ENCODE assay signal across 13 mouse cellular contexts in the genomic region with DNA sequence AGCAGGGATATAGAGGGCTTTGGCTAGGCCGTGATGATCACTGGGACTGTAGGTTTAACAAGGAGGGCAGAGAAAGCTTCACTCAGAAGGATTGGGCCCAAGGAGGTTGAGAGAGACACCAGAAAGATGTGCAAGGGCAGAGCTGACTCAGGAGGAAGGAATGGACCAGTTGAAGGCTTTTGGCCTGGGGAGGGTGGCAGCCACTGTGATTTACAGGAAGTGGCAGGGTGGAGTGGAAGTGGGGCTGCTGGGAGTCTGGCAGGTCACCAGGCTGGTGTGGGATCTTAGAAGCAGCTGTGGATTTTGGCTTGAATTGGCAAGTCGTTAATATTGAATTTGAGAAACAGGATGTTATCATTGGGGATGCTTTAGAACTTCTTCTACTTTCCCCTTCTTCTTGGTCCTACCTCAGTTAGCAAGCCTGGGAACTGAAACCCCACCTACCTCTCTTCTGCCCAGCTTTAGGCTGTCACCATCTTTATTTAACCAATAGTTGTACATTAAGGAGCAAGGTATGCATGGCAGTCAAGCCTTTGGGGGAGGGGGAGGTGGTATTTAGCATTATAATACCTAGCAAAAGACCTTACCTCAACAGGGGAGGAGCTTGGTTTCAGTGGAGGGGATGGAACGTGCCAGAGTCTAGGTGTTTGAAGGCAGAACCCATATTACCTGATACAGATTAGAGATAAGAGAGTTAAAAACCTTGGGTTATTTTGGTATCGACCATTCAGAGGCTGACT. TPM values are rescaled to one million over a fixed set of nuclear protein-coding genes. Genes with fewer than 3 reads are reported as not detected.
DNase-seq lines count a peak whose midpoint lies in the region; ATAC-seq lines count a peak whose summit lies in the region.
"Had no signal": no experiment of that assay in that cellular context is flagged by ENCODE, and none has a peak within 500 bp of the region (broad histone marks: within the 10 kb centered on the region; RNA-seq: fewer than 3 reads in every experiment).

No protein-coding gene starts in this region.

- no peaks in the 10 kb centered on the region for H3K9me3 ChIP-seq in heart, embryonic 10.5 days
- no peaks in the 10 kb centered on the region for H3K9me3 ChIP-seq in midbrain, embryonic 11.5 days (ENCODE audit: control insufficient read depth, low read length)
- H3K9me3 ChIP-seq: midbrain, embryonic 15.5 days had no signal

- peak; percentile 34 for DNase-seq in urinary bladder, postnatal 14 days (ENCODE audit: low spot score)
- DNase-seq in urinary bladder, adult 2 months (ENCODE audit: low spot score), result no peak
- DNase-seq in adrenal gland, postnatal 14 days, result peak; percentile 35
- DNase-seq in heart, embryonic 10.5 days (ENCODE audit: low spot score), result no peak
- DNase-seq in skeletal muscle tissue, adult 2 months (ENCODE audit: low read depth, low spot score), result peak; percentile 53
- DNase-seq in right cerebral cortex, postnatal 36 days (ENCODE audit: low spot score in 2 of 2), result no peak
- DNase-seq in midbrain, embryonic 11.5 days (ENCODE audit: low spot score, missing footprints), result no peak
- DNase-seq: cerebellum, adult 18-20 months; thymus, postnatal 4 days had no signal

- no peaks in the 10 kb centered on the region for H3K27me3 ChIP-seq in heart, embryonic 10.5 days (ENCODE audit: insufficient read depth, poor library complexity, severe bottlenecking)
- H3K27me3 ChIP-seq in midbrain, embryonic 11.5 days (ENCODE audit: control insufficient read depth, insufficient read depth, low read length), result no peaks in the 10 kb centered on the region
- H3K27me3 ChIP-seq: midbrain, embryonic 15.5 days had no signal

- no peak overlapping the region for H3K9ac ChIP-seq in midbrain, embryonic 11.5 days (ENCODE audit: low read length)
- H3K9ac ChIP-seq: liver, embryonic 14.5 days; midbrain, embryonic 15.5 days had no signal

- no peak overlapping the region for H3K4me2 ChIP-seq in midbrain, embryonic 11.5 days
- H3K4me2 ChIP-seq: midbrain, embryonic 15.5 days had no signal

- H3K4me1 ChIP-seq in heart, embryonic 10.5 days, result peaks cover 12% of the 10 kb centered on the region
- H3K4me1 ChIP-seq in midbrain, embryonic 11.5 days (ENCODE audit: control insufficient read depth, insufficient read depth, low read length), result no peaks in the 10 kb centered on the region
- H3K4me1 ChIP-seq: midbrain, embryonic 15.5 days had no signal

- H3K27ac ChIP-seq in heart, embryonic 10.5 days, result 0 out of 2 replicates have a peak overlapping the region, but pooled peaks have one; percentile 7
- no peak overlapping the region for H3K27ac ChIP-seq in midbrain, embryonic 11.5 days (ENCODE audit: low read depth, low read length)
- H3K27ac ChIP-seq: liver, embryonic 14.5 days; midbrain, embryonic 15.5 days had no signal

- 67% methylated on average over 4 of the region's 4 CpGs for WGBS in heart, embryonic 10.5 days
- WGBS in midbrain, embryonic 11.5 days, result 80% methylated on average over 4 of the region's 4 CpGs

- H3K36me3 ChIP-seq in heart, embryonic 10.5 days, result peaks cover 42% of the 10 kb centered on the region
- H3K36me3 ChIP-seq in midbrain, embryonic 11.5 days (ENCODE audit: control insufficient read depth, insufficient read depth, low read length), result 0 out of 2 replicates have a peak, but pooled peaks cover 2% of the 10 kb centered on the region

- H3K4me3 ChIP-seq in heart, embryonic 10.5 days, result no peak overlapping the region
- H3K4me3 ChIP-seq in midbrain, embryonic 11.5 days (ENCODE audit: low read depth, low read length), result no peak overlapping the region
- H3K4me3 ChIP-seq: midbrain, embryonic 15.5 days had no signal

- ATAC-seq in midbrain, embryonic 11.5 days (ENCODE audit: low FRiP score), result no peak
- ATAC-seq: midbrain, embryonic 15.5 days had no signal

RNA-seq across cellular contexts. Expression of gene Vps13c, which starts 47.0 kb away (rescaled TPM):
- polyA plus RNA-seq in urinary bladder, adult 2 months (2012; rRNA removed), result 18.8 and 19.7 TPM in 2 replicates
- 43.3 and 46.2 TPM in 2 replicates for total RNA-seq in adrenal gland, postnatal 14 days (2021)
- polyA plus RNA-seq in heart, embryonic 10.5 days (2016; fragmentation: Nextera tagmentation; extraction: Ambion mirVana), result 3.9 and 4.4 TPM in 2 replicates
- polyA plus RNA-seq in midbrain, embryonic 11.5 days (2014; fragmentation: Nextera tagmentation; extraction: Ambion mirVana), result 7.1 and 8.9 TPM in 2 replicates

RNA-seq across cellular contexts. Expression of gene C2cd4a, which starts 55.0 kb away (rescaled TPM):
- 0.48 and 0.59 TPM in 2 replicates for polyA plus RNA-seq in urinary bladder, adult 2 months (2012; rRNA removed)
- total RNA-seq in adrenal gland, postnatal 14 days (2021), result 0.34 TPM in 1 of 2 replicates, not detected in the other
- polyA plus RNA-seq in heart, embryonic 10.5 days (2016; fragmentation: Nextera tagmentation; extraction: Ambion mirVana), result 0.49 and 0.65 TPM in 2 replicates
- polyA plus RNA-seq in midbrain, embryonic 11.5 days (2014; fragmentation: Nextera tagmentation; extraction: Ambion mirVana), result not detected in 2 replicates
- total RNA-seq: neutrophil, adult 5-6 weeks had no signal
- polyA plus RNA-seq: embryonic facial prominence, embryonic 11.5 days had no signal

Comparison
In these comparisons a context has a peak if more than half of its experiments do, and no peak if none do; other contexts are left out.
1. DNase-seq: peak in urinary bladder, postnatal 14 days (single experiment), adrenal gland, postnatal 14 days (single experiment) and skeletal muscle tissue, adult 2 months (single experiment); none in urinary bladder, adult 2 months (single experiment), heart, embryonic 10.5 days (single experiment), right cerebral cortex, postnatal 36 days (0 of 2) and midbrain, embryonic 11.5 days (single experiment).